Mouse (Mus musculus) embryonic facial prominence, embryonic 11.5 days (tissue): ENCODE measurements around the gene Fam20b. TPM values are rescaled to one million over a fixed set of nuclear protein-coding genes. Genes with fewer than 3 reads are reported as not detected.

Experiments
- ATAC-seq: fragments of 200-750 bp; cut with Nextera tagmentation; replicated peaks from 2 replicates; pipeline ENCODE4 v1.8.0; 2017; ENCODE audit warnings: low read depth; ENCODE audit not compliant: insufficient number of reproducible peaks, low FRiP score, low TSS enrichment
- DNase-seq: peaks from one replicate; pipeline ENCODE4 v3.0.0-alpha.2; 2015; ENCODE audit warnings: low spot score
- H3K27ac ChIP-seq: fragments of 300-500 bp; sonication (generic); replicated peaks from 2 replicates; pipeline ENCODE4 v1.5.1; 2014; ENCODE audit warnings: mild to moderate bottlenecking, low read depth, low read length, control low read depth
- H3K27me3 ChIP-seq: fragments of 300-500 bp; sonication (generic); 2 replicates; pipeline ENCODE4 v1.6.1; 2014; ENCODE audit warnings: mild to moderate bottlenecking, low read length, moderate library complexity, mixed read lengths; ENCODE audit not compliant: control insufficient read depth, insufficient read depth
- H3K36me3 ChIP-seq: fragments of 300-500 bp; sonication (generic); replicated peaks from 2 replicates; pipeline ENCODE4 v1.6.1; 2014; ENCODE audit warnings: low read depth, mild to moderate bottlenecking, low read length, moderate library complexity, mixed read lengths; ENCODE audit not compliant: control insufficient read depth, insufficient read depth
- H3K4me1 ChIP-seq: fragments of 300-500 bp; sonication (generic); 2 replicates; pipeline ENCODE4 v1.6.1; 2014; ENCODE audit warnings: low read length, mixed read lengths; ENCODE audit not compliant: control insufficient read depth, insufficient read depth
- H3K4me2 ChIP-seq: fragments of 300-500 bp; sonication (generic); 2 replicates; pipeline ENCODE4 v1.6.1; 2014; ENCODE audit warnings: low read depth, mild to moderate bottlenecking, control low read depth, low read length, moderate library complexity
- H3K4me3 ChIP-seq: fragments of 300-500 bp; sonication (generic); 2 replicates; pipeline ENCODE4 v1.5.1; 2014; ENCODE audit warnings: low read depth, low read length, control low read depth
- H3K9ac ChIP-seq: fragments of 300-500 bp; sonication (generic); replicated peaks from 2 replicates; pipeline ENCODE4 v1.6.1; 2014; ENCODE audit warnings: mild to moderate bottlenecking, control low read depth, low read length
- H3K9me3 ChIP-seq: fragments of 300-500 bp; sonication (generic); replicated peaks from 2 replicates; pipeline ENCODE4 v1.6.1; 2016; ENCODE audit warnings: mild to moderate bottlenecking, low read length, inconsistent platforms, mixed read lengths; ENCODE audit not compliant: control insufficient read depth
- WGBS: fragments of 180-500 bp; shearing (Covaris S2); extraction: QIAGEN DNeasy Blood & Tissue Kit; methylation state at CpG from one replicate; pipeline ENCODE4 v1.1.7; 2014; 5-methylcytosine and 5-hydroxymethylcytosine counted together
- polyA plus RNA-seq: library from polyadenylated mRNA; unstranded; fragments of >200 nt; fragmentation: Nextera tagmentation; extraction: Ambion mirVana; gene quantifications from 2 replicates; pipeline ENCODE4 v1.2.1, GENCODE M21; 2014

Fam20b gene
- polyA plus RNA-seq, 1 experiment from 2014 or later = 24.0 TPM

- ATAC-seq = no peak
These were observed 16.7 kb downstream of the Fam20b start for GRCm38 (mm10) chr1:156702151-156702550.

GRCm38 (mm10) chr1:156686025-156686661 is 32.7 kb downstream of the Fam20b start:
- Histone ChIP-seq H3K4me2 (no peak overlapping the region), H3K27me3 (no peaks in the 10 kb centered on the region), H3K36me3 (peaks cover 4% of the 10 kb centered on the region), H3K9ac (no peak overlapping the region), H3K27ac (no peak overlapping the region), H3K9me3 (no peaks in the 10 kb centered on the region), H3K4me3 (no peak overlapping the region), H3K4me1 (no peaks in the 10 kb centered on the region)
- DNase-seq (no peak), ATAC-seq (no peak)
- 78% methylated on average over 7 of the region's 7 CpGs for WGBS

More at GRCm38 (mm10) chr1:156702151-156702550, 16.7 kb downstream of the Fam20b start:
- Histone ChIP-seq H3K4me2 (no peak overlapping the region), H3K27ac (no peak overlapping the region), H3K4me1 (no peaks in the 10 kb centered on the region), H3K36me3 (peaks cover 2% of the 10 kb centered on the region), H3K4me3 (no peak overlapping the region), H3K9ac (no peak overlapping the region), H3K9me3 (no peaks in the 10 kb centered on the region), H3K27me3 (no peaks in the 10 kb centered on the region)
- WGBS = 87% methylated on average over 7 of the region's 7 CpGs
- no peak for DNase-seq

DNA sequence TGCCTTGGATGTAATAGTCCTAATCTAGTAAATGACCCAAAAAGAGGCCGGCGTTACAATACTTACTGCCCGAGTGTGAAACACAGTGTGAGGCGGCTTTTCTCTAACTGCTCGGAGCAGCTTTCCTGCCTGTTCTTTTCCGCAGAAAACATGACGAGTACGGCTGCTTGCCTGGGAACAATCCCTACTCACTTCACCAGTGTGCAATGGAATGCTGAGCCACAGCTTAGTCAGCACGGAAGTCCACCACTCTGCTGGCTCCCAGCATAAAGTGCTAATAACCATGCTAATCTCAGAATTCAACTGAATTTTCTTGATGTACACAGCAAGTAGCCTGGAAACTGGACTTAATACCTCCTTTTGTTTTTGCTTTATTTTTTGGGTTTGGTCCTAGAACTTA is 39.3 kb downstream of the Fam20b start:
- no peak for DNase-seq

DNA sequence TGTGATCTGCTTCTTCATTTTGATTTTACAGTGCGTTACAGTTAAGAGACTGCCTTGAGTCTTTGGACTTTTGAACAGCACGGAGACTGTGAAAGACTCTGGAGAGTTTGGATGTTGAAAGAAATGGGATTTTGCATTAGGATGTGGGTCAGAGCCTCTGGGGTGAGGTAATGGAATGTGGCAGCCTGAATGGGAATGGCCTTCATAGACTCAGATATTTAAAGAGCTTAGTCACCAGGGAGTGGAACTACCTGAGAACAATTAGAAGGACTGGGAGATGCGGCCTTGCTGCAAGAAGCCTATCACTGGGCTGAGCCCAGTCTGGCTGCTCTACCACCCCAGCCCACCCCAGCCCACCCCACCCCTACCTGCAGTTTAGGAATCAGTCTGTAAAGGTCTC is 41.7 kb downstream of the Fam20b start:
- ATAC-seq = no peak
- 85% methylated on average over 3 of the region's 3 CpGs for WGBS

More for the DNA sequence above, 39.3 kb downstream of the Fam20b start:
- Histone ChIP-seq H3K4me2 (no peak overlapping the region), H3K9ac (no peak overlapping the region), H3K36me3 (peaks cover 5% of the 10 kb centered on the region; the same call in 1 of the 2 replicates), H3K27ac (no peak overlapping the region), H3K4me1 (no peaks in the 10 kb centered on the region), H3K4me3 (no peak overlapping the region), H3K9me3 (no peaks in the 10 kb centered on the region), H3K27me3 (no peaks in the 10 kb centered on the region)
- WGBS = 85% methylated on average over 9 of the region's 9 CpGs
- no peak for ATAC-seq

GRCm38 (mm10) chr1:156676596-156676995 is 42.3 kb downstream of the Fam20b start:
- 76% methylated on average over 5 of the region's 5 CpGs for WGBS
- Histone ChIP-seq H3K4me2 (no peak overlapping the region), H3K9ac (no peak overlapping the region), H3K9me3 (no peaks in the 10 kb centered on the region), H3K27me3 (0 out of 2 replicates have a peak, but pooled peaks cover 2% of the 10 kb centered on the region), H3K27ac (no peak overlapping the region), H3K4me1 (no peaks in the 10 kb centered on the region), H3K4me3 (no peak overlapping the region), H3K36me3 (peaks cover 5% of the 10 kb centered on the region; the same call in 1 of the 2 replicates)
- no peak for DNase-seq
- ATAC-seq = no peak

More for the DNA sequence above, 41.7 kb downstream of the Fam20b start:
- no peaks in the 10 kb centered on the region for H3K4me1 ChIP-seq
- H3K4me2 ChIP-seq = no peak overlapping the region
- no peak overlapping the region for H3K4me3 ChIP-seq
- no peak overlapping the region for H3K9ac ChIP-seq
- H3K36me3 ChIP-seq = peaks cover 5% of the 10 kb centered on the region; the same call in 1 of the 2 replicates
- no peaks in the 10 kb centered on the region for H3K9me3 ChIP-seq
- no peak for DNase-seq
- no peak overlapping the region for H3K27ac ChIP-seq
- 0 out of 2 replicates have a peak, but pooled peaks cover 2% of the 10 kb centered on the region for H3K27me3 ChIP-seq

- peaks cover 3% of the 10 kb centered on the region; the same call in 1 of the 2 replicates for H3K36me3 ChIP-seq
- H3K4me3 ChIP-seq = no peak overlapping the region
- H3K9ac ChIP-seq = no peak overlapping the region
- H3K27ac ChIP-seq = no peak overlapping the region
- 0 out of 2 replicates have a peak, but pooled peaks cover 2% of the 10 kb centered on the region for H3K27me3 ChIP-seq
- H3K4me1 ChIP-seq = no peaks in the 10 kb centered on the region
- no peak overlapping the region for H3K4me2 ChIP-seq
- ATAC-seq (no peak), DNase-seq (peak; percentile 80)
- H3K9me3 ChIP-seq = no peaks in the 10 kb centered on the region
- WGBS = 32% methylated on average over 12 of the region's 12 CpGs
These were observed 42.7 kb downstream of the Fam20b start for GRCm38 (mm10) chr1:156676171-156676570.

DNA sequence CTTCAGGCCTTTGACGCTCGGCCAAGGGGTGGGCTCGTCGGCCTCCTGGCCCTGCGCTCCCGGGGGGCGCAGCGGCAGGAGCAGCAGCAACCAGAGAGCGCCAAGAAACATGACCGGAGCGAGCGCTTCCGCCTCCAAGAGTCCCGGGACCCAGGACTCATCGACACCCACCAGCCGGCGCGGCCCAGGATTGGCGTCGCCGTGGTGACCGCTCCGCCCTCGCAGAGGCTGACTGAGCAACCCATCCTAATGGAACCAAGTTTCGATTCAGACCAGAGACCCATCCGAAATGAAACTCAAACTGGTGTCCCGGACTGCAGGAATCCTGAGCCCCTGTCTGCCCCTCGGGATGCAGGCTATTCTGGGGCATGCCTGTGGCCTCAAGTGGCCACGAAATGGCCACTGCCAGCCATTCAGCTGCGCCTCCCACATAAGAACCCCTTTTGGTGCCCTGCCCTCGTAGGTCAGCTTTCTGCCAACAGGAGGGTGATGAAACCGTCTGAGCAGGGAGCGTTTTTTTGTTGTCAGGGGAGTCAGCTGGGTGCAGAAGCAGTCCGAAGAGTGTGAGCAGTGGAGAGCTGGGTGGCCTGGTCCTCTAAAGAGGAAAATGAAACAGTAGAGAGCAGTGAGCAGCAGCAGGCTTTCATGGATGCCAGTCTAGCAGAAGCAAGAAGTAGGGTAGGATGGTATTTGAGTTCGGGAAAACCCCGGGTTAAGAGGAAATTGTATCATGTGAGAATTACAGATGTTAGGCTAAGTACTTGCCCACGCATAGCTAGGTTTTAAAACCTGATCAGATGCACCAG is 44.5 kb downstream of the Fam20b start, which contains the start of gene Tor3a:
Tor3a (minus strand) TSS at position 162 of the 806 bp plus-strand sequence.
- 0 out of 2 replicates have a peak, but pooled peaks cover 2% of the 10 kb centered on the region for H3K27me3 ChIP-seq
- DNase-seq = peak; percentile 76
- no peaks in the 10 kb centered on the region for H3K9me3 ChIP-seq
- WGBS = 7% methylated on average over 37 of the region's 37 CpGs
- peak; percentile 51 for ATAC-seq
- H3K9ac ChIP-seq = peak within 1 kb of the TSS; percentile 61
- H3K4me3 ChIP-seq = peak within 1 kb of the TSS; percentile 57
- H3K4me2 ChIP-seq = peak within 1 kb of the TSS; percentile 96
- H3K27ac ChIP-seq = no peak within 1 kb of the TSS
- H3K4me1 ChIP-seq = no peaks in the 10 kb centered on the region
- no peaks in the 10 kb centered on the region for H3K36me3 ChIP-seq
